Mouse (Mus musculus) embryonic facial prominence, embryonic 15.5 days (tissue): ENCODE data around the gene Rad9b. TPM values are rescaled to one million over a fixed set of nuclear protein-coding genes. Genes with fewer than 3 reads are reported as not detected.

Source experiments
- ATAC-seq: fragments of 200-750 bp; cut with Nextera tagmentation; 2 replicates; pipeline ENCODE4 v1.8.0; 2017; ENCODE audit warnings: low read depth, moderate TSS enrichment; ENCODE audit not compliant: insufficient number of reproducible peaks, low FRiP score, low TSS enrichment
- H3K27ac ChIP-seq: fragments of 300-500 bp; sonication (generic); replicated peaks from 2 replicates; pipeline ENCODE4 v1.5.1; 2015; ENCODE audit warnings: mild to moderate bottlenecking, inconsistent platforms
- H3K27me3 ChIP-seq: fragments of 300-500 bp; sonication (generic); 2 replicates; pipeline ENCODE4 v1.6.1; 2015; ENCODE audit warnings: inconsistent platforms
- H3K36me3 ChIP-seq: fragments of 300-500 bp; sonication (generic); 2 replicates; pipeline ENCODE4 v1.6.1; 2015; ENCODE audit warnings: mild to moderate bottlenecking, inconsistent platforms
- H3K4me1 ChIP-seq: fragments of 300-500 bp; sonication (generic); 2 replicates; pipeline ENCODE4 v1.6.1; 2015; ENCODE audit warnings: inconsistent platforms
- H3K4me2 ChIP-seq: fragments of 300-500 bp; sonication (generic); replicated peaks from 2 replicates; pipeline ENCODE4 v1.6.1; 2015; ENCODE audit warnings: mild to moderate bottlenecking, inconsistent platforms
- H3K4me3 ChIP-seq: fragments of 300-500 bp; sonication (generic); replicated peaks from 2 replicates; pipeline ENCODE4 v1.5.1; 2015; ENCODE audit warnings: mild to moderate bottlenecking, inconsistent platforms
- H3K9ac ChIP-seq: fragments of 300-500 bp; sonication (generic); 2 replicates; pipeline ENCODE4 v1.6.1; 2015; ENCODE audit warnings: inconsistent platforms
- H3K9me3 ChIP-seq: fragments of 300-500 bp; sonication (generic); replicated peaks from 2 replicates; pipeline ENCODE4 v1.6.1; 2016; ENCODE audit warnings: inconsistent platforms
- WGBS: fragments of 180-500 bp; shearing (Covaris S2); methylation state at CpG from one replicate; pipeline ENCODE4 v1.1.7; 2015; 5-methylcytosine and 5-hydroxymethylcytosine counted together
- polyA plus RNA-seq: library from polyadenylated mRNA; unstranded; fragments of >200 nt; fragmentation: Nextera tagmentation; extraction: Ambion mirVana; gene quantifications from 2 replicates; pipeline ENCODE4 v1.2.1, GENCODE M21; 2015

Rad9b gene
- polyA plus RNA-seq = 11.4 and 11.5 TPM in 2 replicates

DNA sequence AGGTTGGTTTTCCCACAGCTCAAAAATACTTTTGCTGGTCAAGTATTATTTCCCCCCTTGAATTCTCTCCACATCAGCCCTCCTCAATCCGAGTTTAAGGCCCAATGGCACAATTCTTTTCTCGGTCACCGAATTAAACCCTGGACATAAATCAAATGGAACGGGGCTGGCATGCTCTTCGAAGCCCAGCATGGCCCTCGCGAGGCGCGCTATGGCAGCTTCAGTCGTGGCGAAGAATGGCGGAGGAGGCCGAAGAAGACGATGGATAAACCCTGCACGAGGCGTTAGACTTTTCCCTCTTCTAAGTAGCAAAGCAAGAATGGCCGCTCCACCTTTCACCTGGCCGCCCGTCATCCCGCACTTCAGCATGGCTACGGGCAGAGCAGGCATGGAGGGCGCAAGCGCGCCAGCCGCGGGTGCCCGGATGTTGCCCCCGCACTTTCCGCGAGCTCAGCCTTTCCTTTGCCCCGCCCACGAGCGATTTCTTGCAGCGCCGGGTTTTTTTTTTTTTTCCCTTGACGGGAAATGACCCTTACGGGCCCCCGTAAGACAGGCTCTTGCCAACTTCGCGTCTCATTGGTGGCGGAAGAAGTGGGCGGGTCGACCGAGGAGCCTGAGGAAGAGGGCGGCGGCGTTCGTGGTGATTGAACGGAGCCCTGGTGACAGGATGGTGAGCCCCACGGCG lies at the start of gene Rad9b, which contains the start of gene Vps29:
TSS of gene Rad9b (minus strand) at position 427 of the 685 bp plus-strand sequence.
TSS of gene Vps29 (plus strand) at position 563 of the 685 bp plus-strand sequence.
- peak; percentile 92 for ATAC-seq
- Histone ChIP-seq H3K9ac (peak within 1 kb of the TSS; percentile 78), H3K36me3 (no peaks in the 10 kb centered on the region), H3K4me3 (peak within 1 kb of the TSS; percentile 96), H3K9me3 (no peaks in the 10 kb centered on the region), H3K4me1 (no peaks in the 10 kb centered on the region), H3K4me2 (peak within 1 kb of the TSS; percentile 74), H3K27me3 (no peaks in the 10 kb centered on the region), H3K27ac (peak within 1 kb of the TSS; percentile 73)
- 3% methylated on average over 51 of the region's 51 CpGs for WGBS

DNA sequence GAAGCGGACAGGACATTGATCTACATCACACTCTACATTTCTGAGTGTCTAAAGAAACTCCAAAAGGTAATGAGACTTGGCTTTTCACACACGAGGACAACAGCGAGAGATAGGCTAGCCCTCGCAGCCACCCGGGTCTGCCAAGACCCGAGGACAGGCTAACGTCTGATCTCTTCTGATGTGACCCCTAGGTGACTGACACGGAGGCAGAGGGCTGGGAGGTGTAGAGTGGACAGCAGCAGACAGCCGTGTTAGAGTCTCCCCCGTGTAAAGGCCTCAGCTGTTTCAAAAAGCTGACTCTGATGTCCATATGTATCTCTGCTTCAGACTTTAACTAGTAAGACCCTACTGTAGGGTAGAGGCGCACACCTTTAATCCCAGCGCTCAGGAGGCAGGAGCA lies 49.3 kb upstream of the Rad9b start:
- Histone ChIP-seq H3K27ac (no peak overlapping the region), H3K4me3 (no peak overlapping the region), H3K36me3 (peaks cover 79% of the 10 kb centered on the region), H3K9ac (no peak overlapping the region), H3K4me1 (no peaks in the 10 kb centered on the region), H3K4me2 (no peak overlapping the region), H3K27me3 (no peaks in the 10 kb centered on the region), H3K9me3 (no peaks in the 10 kb centered on the region)
- 89% methylated on average over 12 of the region's 12 CpGs for whole genome bisulfite sequencing
- no peak for ATAC-seq

DNA sequence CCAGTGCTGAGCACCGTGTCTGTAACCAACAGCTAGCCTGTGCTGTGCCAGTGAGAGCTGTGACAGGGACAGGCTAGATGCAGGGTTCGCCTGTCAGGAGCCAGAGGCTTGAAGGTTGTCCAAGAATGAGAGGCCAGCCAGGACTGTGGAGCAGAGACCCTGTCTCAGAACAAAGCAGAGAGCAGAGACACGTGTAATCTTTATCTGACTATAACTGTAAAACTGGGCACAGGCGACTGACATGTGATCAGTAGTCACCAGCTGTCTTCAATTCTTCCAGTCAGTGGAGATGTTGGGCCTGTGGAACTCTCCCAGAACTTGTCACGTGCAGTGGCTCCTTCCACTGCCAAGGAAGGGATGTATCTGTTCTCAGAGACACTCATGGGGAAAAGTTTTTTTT lies 48.7 kb upstream of the Rad9b start:
- H3K27ac ChIP-seq = no peak overlapping the region
- ATAC-seq = no peak
- 81% methylated on average over 5 of the region's 5 CpGs for WGBS
- H3K27me3 ChIP-seq = no peaks in the 10 kb centered on the region
- no peak overlapping the region for H3K4me2 ChIP-seq
- H3K36me3 ChIP-seq = peaks cover 83% of the 10 kb centered on the region
- H3K4me3 ChIP-seq = no peak overlapping the region
- H3K9me3 ChIP-seq = no peaks in the 10 kb centered on the region
- no peaks in the 10 kb centered on the region for H3K4me1 ChIP-seq
- H3K9ac ChIP-seq = no peak overlapping the region

DNA sequence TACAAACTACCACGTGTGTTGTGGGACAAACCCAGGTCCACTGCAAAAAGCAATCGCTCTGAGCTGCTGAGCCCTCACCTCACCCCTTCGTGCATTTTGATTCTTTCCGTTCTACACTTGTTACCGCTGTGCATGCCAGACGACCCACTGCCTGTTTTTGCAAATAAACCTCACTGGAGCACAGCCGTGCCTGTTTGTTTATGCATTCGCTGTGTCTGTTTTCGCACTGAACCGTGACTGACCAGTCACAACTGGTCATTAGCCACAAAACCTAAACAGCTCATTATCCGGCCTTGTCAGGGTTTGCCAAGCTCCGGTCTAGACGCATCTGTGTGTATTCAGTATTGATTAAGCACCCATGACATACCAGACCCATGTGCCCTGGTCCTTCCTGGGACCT lies 48.1 kb upstream of the Rad9b start:
- H3K9me3 ChIP-seq = no peaks in the 10 kb centered on the region
- WGBS = 81% methylated on average over 13 of the region's 13 CpGs
- no peak overlapping the region for H3K4me3 ChIP-seq
- H3K36me3 ChIP-seq = peaks cover 85% of the 10 kb centered on the region
- no peaks in the 10 kb centered on the region for H3K27me3 ChIP-seq
- H3K9ac ChIP-seq = no peak overlapping the region
- H3K4me2 ChIP-seq = no peak overlapping the region
- H3K27ac ChIP-seq = no peak overlapping the region
- no peak for ATAC-seq
- H3K4me1 ChIP-seq = no peaks in the 10 kb centered on the region

DNA sequence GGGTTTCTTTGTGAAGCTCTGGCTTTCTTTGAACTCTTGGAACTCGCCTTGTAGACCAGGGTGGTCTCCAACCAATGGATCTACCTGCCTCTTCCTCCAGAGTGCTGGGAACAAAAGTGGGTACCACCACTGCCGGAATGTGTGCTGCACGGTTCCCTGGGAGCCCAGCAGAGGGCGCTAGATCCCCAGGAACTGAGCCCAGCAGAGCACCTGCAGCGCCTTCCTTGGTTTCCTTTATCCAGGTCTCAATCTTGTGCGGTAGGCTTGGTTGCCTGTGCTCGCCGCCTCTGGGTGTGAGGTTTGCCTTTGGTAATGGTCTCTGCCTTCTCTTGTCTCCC lies 47.2 kb upstream of the Rad9b start:
- WGBS = 22% methylated on average over 8 of the region's 8 CpGs
- H3K9me3 ChIP-seq = no peaks in the 10 kb centered on the region
- no peak overlapping the region for H3K4me2 ChIP-seq
- H3K4me3 ChIP-seq = no peak overlapping the region
- peaks cover 83% of the 10 kb centered on the region for H3K36me3 ChIP-seq
- no peak overlapping the region for H3K27ac ChIP-seq
- H3K4me1 ChIP-seq = no peaks in the 10 kb centered on the region
- ATAC-seq = no peak
- no peak overlapping the region for H3K9ac ChIP-seq
- no peaks in the 10 kb centered on the region for H3K27me3 ChIP-seq

DNA sequence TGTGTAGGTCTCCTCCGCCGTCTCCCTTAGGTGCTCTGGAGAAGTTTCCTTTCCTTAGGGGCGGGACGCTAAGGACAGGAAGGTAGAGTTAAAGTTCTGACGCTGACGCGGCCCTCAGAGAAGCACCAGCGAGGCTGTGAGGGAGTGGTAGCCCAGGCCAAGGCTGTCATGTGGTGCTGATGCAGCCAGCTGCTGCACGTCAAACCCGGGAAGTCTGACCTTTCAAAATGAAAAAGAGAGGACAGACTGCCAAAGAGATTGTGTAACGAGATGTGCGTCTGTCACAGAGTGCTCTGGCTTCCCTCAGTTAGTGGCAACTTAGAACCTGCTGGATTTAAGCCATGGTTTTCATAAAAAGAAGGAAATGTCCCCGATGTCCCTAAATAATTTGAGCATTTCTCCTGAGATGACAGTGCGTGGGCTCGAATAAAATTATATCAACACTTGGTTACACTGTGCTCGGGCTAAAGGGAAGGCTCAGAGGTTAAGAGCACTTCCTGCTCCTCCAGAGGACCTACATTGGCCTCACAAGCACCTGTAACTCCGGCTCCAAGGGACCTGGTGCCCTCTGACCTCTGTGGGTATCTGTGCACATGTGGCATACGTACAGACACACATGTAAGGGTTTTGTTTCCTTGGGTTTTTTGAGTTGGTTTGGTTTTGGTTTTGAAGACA lies 46.7 kb upstream of the Rad9b start:
- WGBS = 76% methylated on average over 18 of the region's 18 CpGs
- Histone ChIP-seq H3K27me3 (no peaks in the 10 kb centered on the region), H3K4me2 (no peak overlapping the region), H3K9ac (no peak overlapping the region), H3K36me3 (peaks cover 78% of the 10 kb centered on the region), H3K27ac (no peak overlapping the region), H3K9me3 (no peaks in the 10 kb centered on the region), H3K4me3 (no peak overlapping the region), H3K4me1 (no peaks in the 10 kb centered on the region)
- no peak for ATAC-seq

DNA sequence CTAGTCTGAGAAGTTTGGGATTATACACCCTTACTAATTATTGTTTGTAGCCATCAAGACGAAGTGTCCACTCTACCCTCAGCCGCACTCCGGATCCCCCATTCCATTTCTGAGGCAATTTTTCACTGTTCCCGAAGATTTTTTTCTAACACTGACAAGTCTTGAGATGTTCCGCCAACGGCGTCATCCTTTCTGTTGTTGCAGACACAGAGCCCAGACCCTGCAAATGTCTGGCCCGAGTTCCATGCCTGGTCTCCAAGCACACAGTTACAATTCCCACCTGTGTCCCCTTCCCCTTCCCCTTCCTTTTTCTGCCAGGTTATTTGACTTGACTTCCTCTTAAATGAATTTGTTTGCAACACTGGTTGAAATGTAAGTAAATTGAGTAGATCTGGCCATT lies 45.8 kb upstream of the Rad9b start:
- Histone ChIP-seq H3K4me1 (no peaks in the 10 kb centered on the region), H3K4me2 (no peak overlapping the region), H3K27ac (no peak overlapping the region), H3K4me3 (no peak overlapping the region), H3K9ac (no peak overlapping the region), H3K27me3 (no peaks in the 10 kb centered on the region), H3K36me3 (peaks cover 69% of the 10 kb centered on the region), H3K9me3 (no peaks in the 10 kb centered on the region)
- WGBS = 92% methylated on average over 8 of the region's 8 CpGs
- no peak for ATAC-seq

DNA sequence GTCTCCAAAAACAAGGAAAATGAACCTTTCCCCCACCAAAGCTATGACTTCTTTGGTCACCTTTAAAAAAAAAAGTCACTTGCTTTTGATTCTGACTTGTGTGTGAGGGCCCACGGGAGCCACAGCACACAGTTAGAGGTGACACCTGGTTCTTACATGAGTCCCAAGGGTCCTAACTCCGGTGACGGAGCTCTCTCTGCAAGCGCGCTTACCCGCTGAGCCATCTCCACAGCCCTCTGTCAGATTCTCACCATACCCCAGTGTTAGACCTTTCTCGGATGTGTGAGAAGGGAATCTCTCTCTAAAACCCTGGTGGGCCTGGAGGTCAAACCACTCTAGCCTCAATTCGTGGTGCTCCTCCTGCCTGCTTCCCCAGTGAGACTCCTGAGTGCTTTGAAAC lies 43.5 kb upstream of the Rad9b start:
- WGBS = 89% methylated on average over 8 of the region's 8 CpGs
- Histone ChIP-seq H3K27ac (no peak overlapping the region), H3K4me1 (peaks cover 9% of the 10 kb centered on the region), H3K27me3 (no peaks in the 10 kb centered on the region), H3K9ac (no peak overlapping the region), H3K36me3 (peaks cover 45% of the 10 kb centered on the region), H3K4me3 (no peak overlapping the region), H3K4me2 (no peak overlapping the region), H3K9me3 (no peaks in the 10 kb centered on the region)
- ATAC-seq = no peak

DNA sequence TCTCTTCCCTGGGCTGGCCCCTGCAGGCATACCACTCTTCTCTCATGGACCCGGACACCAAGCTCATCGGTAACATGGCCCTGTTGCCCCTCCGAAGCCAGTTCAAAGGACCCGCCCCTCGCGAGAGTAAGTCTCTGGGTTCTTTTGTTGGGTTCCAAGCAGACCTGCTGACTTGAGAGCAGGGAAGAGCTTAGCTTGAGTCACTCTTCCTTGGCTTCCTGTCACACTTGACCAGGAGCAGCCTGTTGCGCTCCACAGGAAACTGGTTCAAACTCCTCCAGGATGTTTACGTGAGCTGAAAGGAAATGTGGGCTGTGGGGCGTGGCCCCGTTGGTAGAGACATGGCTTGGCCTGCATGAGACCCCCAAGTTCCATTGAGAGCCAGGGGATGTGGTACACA lies 42.8 kb upstream of the Rad9b start:
- no peak overlapping the region for H3K4me2 ChIP-seq
- H3K9ac ChIP-seq = no peak overlapping the region
- no peak overlapping the region for H3K27ac ChIP-seq
- H3K9me3 ChIP-seq = no peaks in the 10 kb centered on the region
- H3K4me3 ChIP-seq = no peak overlapping the region
- peaks cover 38% of the 10 kb centered on the region for H3K36me3 ChIP-seq
- 0 out of 2 replicates have a peak, but pooled peaks have one; percentile 16 for ATAC-seq
- H3K27me3 ChIP-seq = no peaks in the 10 kb centered on the region
- WGBS = 89% methylated on average over 10 of the region's 10 CpGs
- H3K4me1 ChIP-seq = peaks cover 11% of the 10 kb centered on the region

DNA sequence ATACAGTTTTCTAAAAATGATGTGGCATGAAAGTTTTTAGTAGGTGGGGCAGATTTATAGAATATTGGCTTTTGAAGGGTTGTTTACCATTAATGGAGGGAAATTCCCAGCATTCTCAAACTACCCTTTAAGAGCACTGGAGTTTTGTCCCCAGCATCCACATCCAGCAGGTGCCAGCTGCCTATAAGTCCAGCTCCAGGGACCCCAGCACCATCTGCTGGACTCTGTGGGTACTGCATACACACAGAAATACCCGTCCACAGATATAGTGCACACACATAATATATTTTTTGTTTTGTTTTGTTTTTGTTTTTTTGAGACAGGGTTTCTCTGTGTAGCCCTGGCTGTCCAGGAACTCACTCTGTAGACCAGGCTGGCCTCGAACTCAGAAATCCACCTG lies 39.9 kb upstream of the Rad9b start:
- Histone ChIP-seq H3K4me2 (no peak overlapping the region), H3K9ac (no peak overlapping the region), H3K4me3 (no peak overlapping the region), H3K36me3 (peaks cover 18% of the 10 kb centered on the region; the same call in 1 of the 2 replicates), H3K27ac (no peak overlapping the region), H3K27me3 (no peaks in the 10 kb centered on the region), H3K4me1 (peaks cover 11% of the 10 kb centered on the region), H3K9me3 (no peaks in the 10 kb centered on the region)
- ATAC-seq = no peak
- WGBS = 48% methylated on average over 2 of the region's 2 CpGs

DNA sequence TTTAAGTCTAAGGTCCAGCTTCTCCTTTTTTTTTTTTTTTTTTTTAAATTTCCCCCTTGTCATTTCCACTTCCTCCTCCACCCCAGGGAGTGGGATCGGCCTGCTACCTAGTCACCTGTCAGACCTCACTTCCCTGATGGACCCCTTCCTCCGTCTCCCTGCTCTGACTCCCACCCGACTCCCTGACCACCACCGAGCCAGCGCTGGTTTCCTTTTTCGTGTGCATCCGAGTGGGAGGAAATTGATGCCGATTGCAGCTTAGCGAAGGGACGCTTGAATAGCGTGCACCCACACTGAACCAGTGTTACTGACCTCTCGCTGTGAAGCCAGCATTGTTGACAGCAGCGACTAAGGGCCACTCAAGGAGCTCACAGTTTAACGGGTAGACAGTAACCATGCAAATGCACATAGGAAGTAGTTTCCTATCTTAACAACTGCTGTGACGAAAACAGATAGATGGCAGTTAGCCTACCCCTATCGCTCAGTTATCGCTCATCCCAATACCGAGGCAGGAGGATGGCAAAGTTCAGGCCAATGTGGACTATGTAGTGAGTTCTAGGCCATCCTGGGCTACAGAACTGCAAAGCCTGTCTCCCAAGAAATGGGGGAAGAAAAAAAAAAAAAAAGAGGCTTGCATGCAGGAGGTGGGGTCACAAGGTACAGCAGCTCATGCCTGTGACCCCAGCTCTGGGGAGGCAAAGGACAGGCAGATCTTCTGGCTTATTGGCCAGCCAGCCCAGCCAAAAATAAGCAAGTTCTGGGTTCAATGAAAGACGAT lies 38.4 kb upstream of the Rad9b start:
- H3K9me3 ChIP-seq = no peaks in the 10 kb centered on the region
- no peak for ATAC-seq
- peak overlapping the region; percentile 68 for H3K9ac ChIP-seq
- 0 out of 2 replicates have a peak overlapping the region, but pooled peaks have one; percentile 24 for H3K27ac ChIP-seq
- H3K4me1 ChIP-seq = peaks cover 11% of the 10 kb centered on the region
- 13% methylated on average over 19 of the region's 19 CpGs for WGBS
- no peaks in the 10 kb centered on the region for H3K27me3 ChIP-seq
- H3K4me3 ChIP-seq = peak overlapping the region; percentile 76
- H3K4me2 ChIP-seq = peak overlapping the region; percentile 77
- peaks cover 10% of the 10 kb centered on the region; the same call in 1 of the 2 replicates for H3K36me3 ChIP-seq
